Mouse (Mus musculus) gastrocnemius, adult 18-20 months (tissue): ENCODE measurements at regions not wholly inside any gene's neighbourhood (a gene's known extent, or its start where the extent isn't known, plus 50 kb on each side); places are given as distances from the start of the nearest gene placed in this dataset.

Experiments used
- DNase-seq: peaks from one replicate; pipeline ENCODE4 v3.0.0; 2021; ENCODE audit warnings: low spot score

GRCm38 (mm10) chr4:134990651-134991050, 60.0 kb downstream of the Syf2 start:
- no peak for DNase-seq

GRCm38 (mm10) chr4:134993526-134994122, 62.9 kb downstream of the Syf2 start:
- no peak for DNase-seq

GRCm38 (mm10) chr4:134994205-134994604, 63.5 kb downstream of the Syf2 start:
- DNase-seq, result no peak

- no peak for DNase-seq
These were observed 64.0 kb downstream of the Syf2 start for GRCm38 (mm10) chr4:134994648-134995047.

GRCm38 (mm10) chr4:134995052-134995451, 64.4 kb downstream of the Syf2 start:
- DNase-seq, result peak; percentile 24

GRCm38 (mm10) chr4:134996121-134996520, 65.4 kb downstream of the Syf2 start:
- DNase-seq, result no peak

- peak; percentile 60 for DNase-seq
These were observed 67.0 kb downstream of the Syf2 start for GRCm38 (mm10) chr4:134997461-134998434.

GRCm38 (mm10) chr4:134998928-134999658, 68.4 kb downstream of the Syf2 start:
- peak; percentile 52 for DNase-seq

GRCm38 (mm10) chr4:135002091-135002925, 71.6 kb downstream of the Syf2 start:
- no peak for DNase-seq

- no peak for DNase-seq
These were observed 80.7 kb downstream of the Syf2 start for GRCm38 (mm10) chr4:135011365-135011764.

GRCm38 (mm10) chr4:135012945-135013344, 82.2 kb downstream of the Syf2 start:
- DNase-seq, result no peak

- no peak for DNase-seq
These were observed 83.2 kb downstream of the Syf2 start for GRCm38 (mm10) chr4:135013932-135014331.

- DNase-seq, result peak; percentile 63
These were observed 87.3 kb downstream of the Syf2 start for GRCm38 (mm10) chr4:135018018-135018417.

- no peak for DNase-seq
These were observed 88.4 kb downstream of the Syf2 start for GRCm38 (mm10) chr4:135019120-135019519.

GRCm38 (mm10) chr4:135020262-135020991, 89.7 kb downstream of the Syf2 start:
- DNase-seq, result no peak

GRCm38 (mm10) chr4:135023200-135023599, 92.5 kb downstream of the Syf2 start:
- DNase-seq, result no peak

- DNase-seq, result no peak
These were observed 94.7 kb upstream of the Runx3 start for GRCm38 (mm10) chr4:135025802-135026201.

GRCm38 (mm10) chr4:135027136-135027535, 93.3 kb upstream of the Runx3 start:
- no peak for DNase-seq

GRCm38 (mm10) chr4:135029723-135030122, 90.7 kb upstream of the Runx3 start:
- DNase-seq, result no peak

- DNase-seq, result no peak
These were observed 88.0 kb upstream of the Runx3 start for GRCm38 (mm10) chr4:135032461-135032860.
